Mouse (Mus musculus): ENCODE results near the gene Ppp1r9b.

DNA sequence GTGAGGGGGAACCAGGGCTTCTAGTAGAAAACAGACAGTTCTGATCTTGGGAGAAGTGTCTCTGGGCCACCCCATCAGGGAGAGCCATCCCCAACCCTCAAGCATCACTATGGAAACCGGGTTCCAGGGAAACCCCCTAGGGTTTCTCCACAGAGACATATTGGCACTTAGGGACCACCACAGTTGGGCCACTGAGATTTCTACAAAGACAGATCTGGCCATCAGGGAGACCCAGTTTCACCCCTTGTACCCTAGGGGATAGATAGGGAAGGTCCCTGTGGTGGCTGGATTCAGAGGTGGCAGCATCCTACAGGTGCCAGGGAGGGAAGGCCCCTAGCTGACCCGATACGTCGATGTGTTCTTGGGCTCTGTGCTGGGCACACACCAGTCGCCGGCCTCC lies 36.0 kb downstream of the Ppp1r9b start:
- TF ChIP-seq CTCF (conservative IDR thresholded peaks at IDR 0.05; ENCODE audit: insufficient read depth, insufficient read length, low read depth, low read length) (no peak), POLR2A (IDR thresholded peaks at IDR 0.05; ENCODE audit: low read depth, low read length) (no peak)

All from kidney, adult 2 months (tissue).